ENCODE assay signal across 1 mouse cellular context in the genomic region with DNA sequence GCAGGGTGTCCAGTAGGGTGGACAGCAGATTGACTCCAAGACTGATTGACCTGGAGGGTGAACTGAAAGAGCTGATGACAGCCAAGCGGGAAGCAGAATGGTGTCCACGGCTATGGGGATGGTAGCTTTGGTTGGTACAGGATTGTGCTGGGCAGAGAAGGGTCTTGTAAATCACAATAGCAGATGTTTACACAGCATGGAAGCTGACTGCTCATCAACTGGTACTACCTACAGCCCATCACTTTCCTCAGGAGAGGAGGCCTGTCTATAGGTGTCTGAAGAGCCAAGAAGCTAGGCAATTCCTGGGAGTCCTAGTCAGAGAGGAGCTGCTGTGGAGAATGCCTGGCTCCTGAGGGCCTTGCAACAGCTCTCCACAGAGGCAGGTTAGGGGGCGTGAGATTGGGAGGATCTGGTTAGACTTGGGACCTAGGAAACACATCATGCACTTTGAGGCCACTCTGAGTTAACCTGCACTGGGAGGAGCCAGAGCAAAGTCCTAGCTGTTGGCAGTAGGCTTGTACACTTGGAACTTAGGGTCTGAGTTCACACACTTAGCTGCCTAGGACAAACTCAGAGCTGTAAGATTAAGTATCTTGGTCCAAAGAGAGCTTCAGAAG.
TF ChIP-seq lines count a peak whose summit lies in the region.

No protein-coding gene starts in this region.

TF ChIP-seq in CH12.LX, 34 proteins besides CTCF, POLR2A, EP300 and RAD21:
- peak; percentile 65; the same call in 1 of the 2 replicates for TF ChIP-seq POLR2AphosphoS2 (IDR thresholded peaks at IDR 0.05; ENCODE audit: low read depth, low read length)
- TF ChIP-seq UBTF (IDR thresholded peaks at IDR 0.05; ENCODE audit: low read depth, low read length): no peak
- TF ChIP-seq CHD2 (IDR thresholded peaks at IDR 0.05; ENCODE audit: low read length): 0 out of 2 replicates have a peak, but pooled peaks have one; percentile 2
- 0 out of 2 replicates have a peak, but pooled peaks have one; percentile 0 for TF ChIP-seq SIN3A (IDR thresholded peaks at IDR 0.05; ENCODE audit: low read length)
- TF ChIP-seq TCF12 (IDR thresholded peaks at IDR 0.05; ENCODE audit: low read depth, low read length): no peak
- no peak for TF ChIP-seq JUND (conservative IDR thresholded peaks at IDR 0.05; ENCODE audit: low read depth, low read length)
- no peak for TF ChIP-seq ZMIZ1 (IDR thresholded peaks at IDR 0.05; ENCODE audit: low read depth, low read length)
- no peak for TF ChIP-seq ELF1 (IDR thresholded peaks at IDR 0.05; ENCODE audit: low read depth, low read length)
